Mouse (Mus musculus): ENCODE results near the gene Dnaja3.

- TF ChIP-seq POLR2A (IDR thresholded peaks at IDR 0.05; ENCODE audit: borderline replicate concordance, low read depth, low read length) = no peak
- TF ChIP-seq CTCF (IDR thresholded peaks at IDR 0.05; ENCODE audit: low read depth, low read length) = no peak
Measured at GRCm38 (mm10) chr16:4705541-4705940, 65.8 kb downstream of the Dnaja3 start.
